Mouse (Mus musculus): Measurements from ENCODE around the gene Hoxa5. TPM values are rescaled to one million over a fixed set of nuclear protein-coding genes. Genes with fewer than 3 reads are reported as not detected.

Hoxa5 gene
- polyA plus RNA-seq, 1 experiment = 0.06 TPM

- peaks cover 24% of the 10 kb centered on the region for H3K4me1 ChIP-seq (ENCODE audit: control insufficient read depth, insufficient read depth, low read length)
- peaks cover 20% of the 10 kb centered on the region for H3K27me3 ChIP-seq (ENCODE audit: control insufficient read depth, insufficient read depth, low read length)
- TF ChIP-seq POLR2A (IDR thresholded peaks at IDR 0.05; ENCODE audit: control insufficient read depth, low read depth, low read length) = no peak
- no peak for TF ChIP-seq CTCF (IDR thresholded peaks at IDR 0.05; ENCODE audit: control insufficient read depth, insufficient read depth, insufficient replicate concordance, low read depth, low read length)
- H3K27ac ChIP-seq (ENCODE audit: control insufficient read depth, insufficient read depth, low read depth, low read length) = no peak overlapping the region
- no peak overlapping the region for H3K4me3 ChIP-seq (ENCODE audit: control insufficient read depth, low read depth, low read length)
- H3K36me3 ChIP-seq (ENCODE audit: control insufficient read depth, insufficient read depth, low read length) = no peaks in the 10 kb centered on the region
Observed at GRCm38 (mm10) chr6:52165441-52166370, 38.7 kb downstream of the Hoxa5 start.

- H3K27me3 ChIP-seq (ENCODE audit: control insufficient read depth, insufficient read depth, low read length) = peaks cover 21% of the 10 kb centered on the region
- H3K27ac ChIP-seq (ENCODE audit: control insufficient read depth, insufficient read depth, low read depth, low read length) = no peak within 1 kb of the TSS
- peaks cover 22% of the 10 kb centered on the region for H3K4me1 ChIP-seq (ENCODE audit: control insufficient read depth, insufficient read depth, low read length)
- no peaks in the 10 kb centered on the region for H3K36me3 ChIP-seq (ENCODE audit: control insufficient read depth, insufficient read depth, low read length)
- H3K4me3 ChIP-seq (ENCODE audit: control insufficient read depth, low read depth, low read length) = peak within 1 kb of the TSS; percentile 1; the same call in 1 of the 2 replicates
- no peak for TF ChIP-seq POLR2A (IDR thresholded peaks at IDR 0.05; ENCODE audit: control insufficient read depth, low read depth, low read length)
- no peak for TF ChIP-seq CTCF (IDR thresholded peaks at IDR 0.05; ENCODE audit: control insufficient read depth, insufficient read depth, insufficient replicate concordance, low read depth, low read length)
Observed at GRCm38 (mm10) chr6:52164626-52165440, 39.6 kb downstream of the Hoxa5 start, which contains the start of gene Hoxa2. Gene Hoxa2 (minus strand): TSS chr6:52164831.

DNA sequence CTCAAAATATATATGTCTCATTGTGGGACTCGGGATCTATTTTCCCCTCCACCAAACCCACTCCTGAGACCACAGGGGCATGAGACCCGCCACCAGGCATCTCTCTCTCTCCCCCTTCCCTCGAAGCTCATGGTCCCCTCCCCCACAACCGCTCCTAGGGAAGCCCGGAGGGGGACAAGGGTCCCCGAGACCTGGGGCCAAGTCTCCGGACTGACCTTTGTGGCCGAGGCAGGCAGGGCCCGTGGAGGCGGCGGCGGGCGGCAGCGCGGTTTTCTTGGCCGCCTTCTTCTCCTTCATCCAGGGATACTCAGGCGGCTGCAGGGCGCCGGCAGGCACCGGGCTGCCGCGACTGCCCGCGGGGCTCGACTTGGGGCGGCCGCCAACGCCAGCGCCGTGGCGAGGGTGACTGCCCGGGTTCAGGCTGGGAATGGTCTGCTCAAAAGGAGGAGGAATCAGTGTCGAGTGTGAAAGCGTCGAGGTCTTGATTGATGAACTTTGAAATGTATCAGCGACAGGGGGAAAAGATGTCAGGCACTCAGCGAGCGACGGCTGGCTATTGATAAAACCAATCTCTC lies 40.2 kb downstream of the Hoxa5 start:
- TF ChIP-seq CTCF (IDR thresholded peaks at IDR 0.05; ENCODE audit: control insufficient read depth, insufficient read depth, insufficient replicate concordance, low read depth, low read length) (no peak), POLR2A (IDR thresholded peaks at IDR 0.05; ENCODE audit: control insufficient read depth, low read depth, low read length) (no peak)
- H3K27ac ChIP-seq (ENCODE audit: control insufficient read depth, insufficient read depth, low read depth, low read length) = no peak overlapping the region
- H3K36me3 ChIP-seq (ENCODE audit: control insufficient read depth, insufficient read depth, low read length) = no peaks in the 10 kb centered on the region
- peak overlapping the region; percentile 1; the same call in 1 of the 2 replicates for H3K4me3 ChIP-seq (ENCODE audit: control insufficient read depth, low read depth, low read length)
- peaks cover 21% of the 10 kb centered on the region for H3K27me3 ChIP-seq (ENCODE audit: control insufficient read depth, insufficient read depth, low read length)
- H3K4me1 ChIP-seq (ENCODE audit: control insufficient read depth, insufficient read depth, low read length) = peaks cover 25% of the 10 kb centered on the region

GRCm38 (mm10) chr6:52163366-52164031 lies 40.9 kb downstream of the Hoxa5 start:
- TF ChIP-seq POLR2A (IDR thresholded peaks at IDR 0.05; ENCODE audit: control insufficient read depth, low read depth, low read length) (no peak), CTCF (IDR thresholded peaks at IDR 0.05; ENCODE audit: control insufficient read depth, insufficient read depth, insufficient replicate concordance, low read depth, low read length) (no peak)
- Histone ChIP-seq H3K4me3 (ENCODE audit: control insufficient read depth, low read depth, low read length) (no peak overlapping the region; the same call in 1 of the 2 replicates), H3K27me3 (ENCODE audit: control insufficient read depth, insufficient read depth, low read length) (peaks cover 19% of the 10 kb centered on the region), H3K27ac (ENCODE audit: control insufficient read depth, insufficient read depth, low read depth, low read length) (no peak overlapping the region), H3K36me3 (ENCODE audit: control insufficient read depth, insufficient read depth, low read length) (no peaks in the 10 kb centered on the region), H3K4me1 (ENCODE audit: control insufficient read depth, insufficient read depth, low read length) (peaks cover 26% of the 10 kb centered on the region)

DNA sequence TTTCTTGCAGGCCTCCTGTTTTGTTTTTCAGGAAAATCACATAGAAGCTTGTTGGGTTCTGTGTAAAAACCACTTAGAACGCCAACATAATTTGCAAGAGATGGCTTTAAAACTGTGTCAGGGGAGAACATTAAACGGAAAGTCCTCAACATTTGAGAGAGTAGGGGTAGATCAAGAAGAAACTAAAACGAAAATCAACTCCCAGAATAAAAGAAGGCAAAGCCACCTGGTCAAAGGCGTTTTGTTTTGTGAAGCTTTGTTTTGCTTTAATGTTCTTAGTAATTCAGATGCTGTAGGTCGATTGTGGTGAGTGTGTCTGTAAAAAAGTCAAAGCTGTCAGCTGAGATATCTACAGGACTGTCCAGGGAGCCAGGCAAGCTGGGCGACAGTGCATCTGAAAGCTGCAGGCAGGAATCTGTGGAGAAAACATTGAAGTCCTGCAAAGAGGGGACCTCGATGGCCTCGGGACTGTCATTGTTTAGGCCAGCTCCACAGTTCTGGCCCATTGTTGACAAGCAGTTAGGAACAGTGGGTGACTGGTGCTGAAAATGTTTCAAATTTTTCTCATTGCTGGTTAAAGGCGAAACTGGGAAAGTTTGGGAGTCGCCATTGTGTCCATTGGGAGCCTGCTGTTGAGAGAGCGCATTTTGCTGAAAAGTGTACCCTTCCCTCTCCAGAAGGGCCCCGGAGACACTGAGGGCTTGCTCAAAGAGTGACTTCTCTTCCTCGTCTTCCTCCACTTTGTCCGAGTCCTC lies 41.6 kb downstream of the Hoxa5 start:
- Histone ChIP-seq H3K27me3 (ENCODE audit: control insufficient read depth, insufficient read depth, low read length) (peaks cover 17% of the 10 kb centered on the region), H3K27ac (ENCODE audit: control insufficient read depth, insufficient read depth, low read depth, low read length) (no peak overlapping the region), H3K36me3 (ENCODE audit: control insufficient read depth, insufficient read depth, low read length) (no peaks in the 10 kb centered on the region), H3K4me3 (ENCODE audit: control insufficient read depth, low read depth, low read length) (no peak overlapping the region; the same call in 1 of the 2 replicates), H3K4me1 (ENCODE audit: control insufficient read depth, insufficient read depth, low read length) (peaks cover 32% of the 10 kb centered on the region)
- no peak for TF ChIP-seq POLR2A (IDR thresholded peaks at IDR 0.05; ENCODE audit: control insufficient read depth, low read depth, low read length)
- no peak for TF ChIP-seq CTCF (IDR thresholded peaks at IDR 0.05; ENCODE audit: control insufficient read depth, insufficient read depth, insufficient replicate concordance, low read depth, low read length)

- H3K27me3 ChIP-seq (ENCODE audit: control insufficient read depth, insufficient read depth, low read length) = peaks cover 17% of the 10 kb centered on the region
- H3K4me1 ChIP-seq (ENCODE audit: control insufficient read depth, insufficient read depth, low read length) = peaks cover 36% of the 10 kb centered on the region
Observed at GRCm38 (mm10) chr6:52162093-52162380, 42.4 kb downstream of the Hoxa5 start.

More at GRCm38 (mm10) chr6:52162093-52162380, 42.4 kb downstream of the Hoxa5 start:
- no peaks in the 10 kb centered on the region for H3K36me3 ChIP-seq (ENCODE audit: control insufficient read depth, insufficient read depth, low read length)
- H3K4me3 ChIP-seq (ENCODE audit: control insufficient read depth, low read depth, low read length) = no peak overlapping the region
- no peak overlapping the region for H3K27ac ChIP-seq (ENCODE audit: control insufficient read depth, insufficient read depth, low read depth, low read length)
- TF ChIP-seq CTCF (IDR thresholded peaks at IDR 0.05; ENCODE audit: control insufficient read depth, insufficient read depth, insufficient replicate concordance, low read depth, low read length) (no peak), POLR2A (IDR thresholded peaks at IDR 0.05; ENCODE audit: control insufficient read depth, low read depth, low read length) (no peak)

Measured in testis, adult 2 months (tissue).